Mouse (Mus musculus) kidney, postnatal 0 days (tissue): ENCODE measurements around the gene Srebf1. TPM values are rescaled to one million over a fixed set of nuclear protein-coding genes. Genes with fewer than 3 reads are reported as not detected.

ENCODE experiments used
- ATAC-seq: fragments of 200-750 bp; cut with Nextera tagmentation; replicated peaks from 2 replicates; pipeline ENCODE4 v1.8.0; 2017; ENCODE audit warnings: low read depth, moderate number of reproducible peaks, moderate TSS enrichment, moderate library complexity; ENCODE audit not compliant: low FRiP score
- DNase-seq: peaks from one replicate; pipeline ENCODE4 v3.0.0-alpha.2; 2016; ENCODE audit warnings: low spot score
- H3K27ac ChIP-seq: fragments of 300-500 bp; sonication (generic); 2 replicates; pipeline ENCODE4 v1.5.1; 2014; ENCODE audit warnings: mild to moderate bottlenecking
- H3K27me3 ChIP-seq: fragments of 300-500 bp; sonication (generic); 2 replicates; pipeline ENCODE4 v1.6.1; 2014; ENCODE audit warnings: low read length, mixed read lengths; ENCODE audit not compliant: insufficient read depth
- H3K36me3 ChIP-seq: fragments of 300-500 bp; sonication (generic); 2 replicates; pipeline ENCODE4 v1.6.1; 2014; ENCODE audit warnings: low read length, mixed read lengths; ENCODE audit not compliant: insufficient read depth
- H3K4me1 ChIP-seq: fragments of 300-500 bp; sonication (generic); replicated peaks from 2 replicates; pipeline ENCODE4 v1.6.1; 2014; ENCODE audit warnings: antibody characterized with exemption, low read length, mixed read lengths; ENCODE audit not compliant: insufficient read depth
- H3K4me2 ChIP-seq: fragments of 300-500 bp; sonication (generic); 2 replicates; pipeline ENCODE4 v1.6.1; 2014; ENCODE audit warnings: mild to moderate bottlenecking, low read length, moderate library complexity, mixed read lengths
- H3K4me3 ChIP-seq: fragments of 300-500 bp; sonication (generic); replicated peaks from 2 replicates; pipeline ENCODE4 v1.5.1; 2014; ENCODE audit warnings: low read depth, low read length
- H3K9ac ChIP-seq: fragments of 300-500 bp; sonication (generic); 2 replicates; pipeline ENCODE4 v1.6.1; 2014; ENCODE audit warnings: low read depth, low read length
- H3K9me3 ChIP-seq: fragments of 300-500 bp; sonication (generic); replicated peaks from 2 replicates; pipeline ENCODE4 v1.6.1; 2016; ENCODE audit warnings: low read length, inconsistent platforms, mixed read lengths
- CTCF ChIP-seq: IDR thresholded peaks from 2 replicates; pipeline ENCODE4 v1.5.1; 2016; ENCODE audit warnings: antibody characterized with exemption, low read depth, mild to moderate bottlenecking, moderate library complexity
- WGBS: fragments of 180-500 bp; shearing (Covaris S2); extraction: QIAGEN DNeasy Blood & Tissue Kit; methylation state at CpG from one replicate; pipeline ENCODE4 v1.1.7; 2014; 5-methylcytosine and 5-hydroxymethylcytosine counted together
- polyA plus RNA-seq: library from polyadenylated mRNA; unstranded; fragments of >200 nt; fragmentation: Nextera tagmentation; extraction: Ambion mirVana; gene quantifications from 2 replicates; pipeline ENCODE4 v1.2.1, GENCODE M21; 2015

Srebf1 gene
- polyA plus RNA-seq, 1 experiment from 2014 or later, result 50.6 TPM

- TF ChIP-seq CTCF, result peak; percentile 71
- no peak overlapping the region for H3K4me2 ChIP-seq
- H3K9ac ChIP-seq, result no peak overlapping the region
- 59% methylated on average over 6 of the region's 6 CpGs for WGBS
- ATAC-seq, result no peak
- H3K4me1 ChIP-seq, result no peaks in the 10 kb centered on the region
- H3K4me3 ChIP-seq, result no peak overlapping the region
- H3K27me3 ChIP-seq, result no peaks in the 10 kb centered on the region
- H3K9me3 ChIP-seq, result no peaks in the 10 kb centered on the region
- H3K27ac ChIP-seq, result no peak overlapping the region
- H3K36me3 ChIP-seq, result peaks cover 3% of the 10 kb centered on the region; the same call in 1 of the 2 replicates
- DNase-seq, result peak; percentile 78
These were observed 28.7 kb upstream of the Srebf1 start for GRCm38 (mm10) chr11:60250971-60251643.

- DNase-seq (no peak), ATAC-seq (no peak)
- WGBS, result 84% methylated on average over 2 of the region's 2 CpGs
- H3K4me2 ChIP-seq, result no peak overlapping the region
- H3K36me3 ChIP-seq, result 0 out of 2 replicates have a peak, but pooled peaks cover 8% of the 10 kb centered on the region
- H3K4me3 ChIP-seq, result no peak overlapping the region
- no peaks in the 10 kb centered on the region for H3K4me1 ChIP-seq
- H3K9ac ChIP-seq, result no peak overlapping the region
- H3K27ac ChIP-seq, result no peak overlapping the region
- H3K27me3 ChIP-seq, result no peaks in the 10 kb centered on the region
- no peak for TF ChIP-seq CTCF
- no peaks in the 10 kb centered on the region for H3K9me3 ChIP-seq
These were observed 27.5 kb upstream of the Srebf1 start for GRCm38 (mm10) chr11:60249885-60250284.

GRCm38 (mm10) chr11:60248596-60249404 is 26.4 kb upstream of the Srebf1 start:
- H3K4me1 ChIP-seq, result no peaks in the 10 kb centered on the region
- no peak for DNase-seq
- no peak overlapping the region for H3K27ac ChIP-seq
- no peaks in the 10 kb centered on the region for H3K27me3 ChIP-seq
- no peak overlapping the region for H3K4me2 ChIP-seq
- no peak for ATAC-seq
- 42% methylated on average over 13 of the region's 13 CpGs for WGBS
- H3K36me3 ChIP-seq, result 0 out of 2 replicates have a peak, but pooled peaks cover 5% of the 10 kb centered on the region
- no peak for TF ChIP-seq CTCF
- H3K9me3 ChIP-seq, result no peaks in the 10 kb centered on the region
- H3K4me3 ChIP-seq, result no peak overlapping the region
- H3K9ac ChIP-seq, result no peak overlapping the region

GRCm38 (mm10) chr11:60247753-60248550 is 25.6 kb upstream of the Srebf1 start:
- Histone ChIP-seq H3K27ac (no peak overlapping the region), H3K9me3 (no peaks in the 10 kb centered on the region), H3K4me1 (no peaks in the 10 kb centered on the region), H3K27me3 (no peaks in the 10 kb centered on the region), H3K36me3 (peaks cover 10% of the 10 kb centered on the region; the same call in 1 of the 2 replicates), H3K9ac (no peak overlapping the region), H3K4me3 (no peak overlapping the region), H3K4me2 (no peak overlapping the region)
- no peak for DNase-seq
- TF ChIP-seq CTCF, result no peak
- ATAC-seq, result no peak
- 48% methylated on average over 5 of the region's 5 CpGs for WGBS

GRCm38 (mm10) chr11:60246077-60246476 is 23.7 kb upstream of the Srebf1 start:
- DNase-seq, result no peak
- Histone ChIP-seq H3K9me3 (no peaks in the 10 kb centered on the region), H3K4me1 (no peaks in the 10 kb centered on the region), H3K27me3 (no peaks in the 10 kb centered on the region), H3K4me2 (no peak overlapping the region), H3K36me3 (peaks cover 24% of the 10 kb centered on the region), H3K4me3 (no peak overlapping the region), H3K9ac (no peak overlapping the region), H3K27ac (no peak overlapping the region)
- no peak for TF ChIP-seq CTCF
- ATAC-seq, result no peak
